Mouse (Mus musculus) CH12.LX (cell line): ENCODE results near the gene Nrgn. TPM values are rescaled to one million over a fixed set of nuclear protein-coding genes. Genes with fewer than 3 reads are reported as not detected.
A peak's percentile ranks its signal among the peaks of the same experiment; 100 is the strongest.

ENCODE experiments used
- DNase-seq: peaks from one replicate; pipeline ENCODE4 v3.0.0-alpha.2; 2013; ENCODE audit errors: extremely low read depth
- H3K27ac ChIP-seq: 2 replicates; pipeline ENCODE4 v1.5.1; 2012; ENCODE audit warnings: low read depth, mild to moderate bottlenecking, control low read depth, moderate library complexity; ENCODE audit not compliant: insufficient read depth
- H3K27me3 ChIP-seq: replicated peaks from 2 replicates; pipeline ENCODE3; 2012; ENCODE audit warnings: inconsistent platforms
- H3K36me3 ChIP-seq, 2 experiments: replicated peaks in 1 of 2; 2 replicates each; pipeline versions ENCODE3 to v1.6.1; 2012; ENCODE audit warnings: inconsistent platforms in 1 of 2, low read length in 1 of 2, mild to moderate bottlenecking in 1 of 2, mixed read lengths in 1 of 2, moderate library complexity in 1 of 2; ENCODE audit not compliant: control insufficient read depth in 1 of 2, insufficient read depth in 1 of 2
- H3K4me1 ChIP-seq, 2 experiments: 2 replicates each; pipeline ENCODE4 v1.6.1; 2012; ENCODE audit warnings: inconsistent platforms in 1 of 2, moderate library complexity in 1 of 2; ENCODE audit not compliant: insufficient read depth in 2 of 2, control insufficient read depth in 1 of 2
- H3K4me2 ChIP-seq: 2 replicates; pipeline ENCODE4 v1.6.1; 2012; ENCODE audit warnings: low read depth, mild to moderate bottlenecking, control low read depth; ENCODE audit not compliant: poor library complexity, insufficient read depth, severe bottlenecking
- H3K4me3 ChIP-seq, 3 experiments: fragments of 150-350 bp in 1 of 3; sonication (generic) in 1 of 3; replicated peaks in 1 of 3; 2 replicates each; pipeline versions ENCODE3 to v1.5.1; 2011 to 2012; ENCODE audit warnings: low read depth in 2 of 3, low read length in 2 of 3, mild to moderate bottlenecking in 2 of 3, moderate library complexity in 2 of 3, control low read depth in 1 of 3, improper control_type of control experiment in 1 of 3, inconsistent platforms in 1 of 3, mixed read lengths in 1 of 3; ENCODE audit not compliant: poor library complexity in 1 of 3
- H3K79me2 ChIP-seq: replicated peaks from 2 replicates; pipeline ENCODE4 v1.6.1; 2012; ENCODE audit warnings: mild to moderate bottlenecking, moderate library complexity; ENCODE audit not compliant: control insufficient read depth, poor library complexity, insufficient read depth, severe bottlenecking; ENCODE audit errors: extremely low read depth
- H3K9ac ChIP-seq: 2 replicates; pipeline ENCODE4 v1.6.1; 2012; ENCODE audit warnings: low read depth, mild to moderate bottlenecking, control low read depth, moderate library complexity; ENCODE audit not compliant: insufficient read depth
- H3K9me3 ChIP-seq: replicated peaks from 2 replicates; pipeline ENCODE3; 2012; ENCODE audit warnings: low read length, inconsistent platforms, mixed read lengths
- BHLHE40 ChIP-seq: IDR thresholded peaks from 2 replicates; pipeline ENCODE4 v1.6.1; 2011; ENCODE audit warnings: mild to moderate bottlenecking, low read depth, low read length, improper control_type of control experiment
- CTCF ChIP-seq, 2 experiments: IDR thresholded peaks in 1 of 2; conservative IDR thresholded peaks in 1 of 2; 2 replicates each; pipeline ENCODE4 v1.5.1; 2011 to 2012; ENCODE audit warnings: low read depth in 2 of 2, low read length in 2 of 2, improper control_type of control experiment in 1 of 2, inconsistent platforms in 1 of 2, mild to moderate bottlenecking in 1 of 2, moderate library complexity in 1 of 2
- ELF1 ChIP-seq: IDR thresholded peaks from 2 replicates; pipeline ENCODE4 v1.6.1; 2014; ENCODE audit warnings: low read depth, mild to moderate bottlenecking, inconsistent platforms, low read length, improper control_type of control experiment
- EP300 ChIP-seq: IDR thresholded peaks from 2 replicates; pipeline ENCODE4 v1.6.1; 2011; ENCODE audit warnings: low read length, improper control_type of control experiment
- ETS1 ChIP-seq: conservative IDR thresholded peaks from 2 replicates; pipeline ENCODE4 v1.6.1; 2012; ENCODE audit warnings: low read depth, mild to moderate bottlenecking, inconsistent platforms, low read length, improper control_type of control experiment, moderate library complexity
- KAT2A ChIP-seq: IDR thresholded peaks from 2 replicates; pipeline ENCODE4 v1.6.1; 2012; ENCODE audit warnings: low read length, improper control_type of control experiment, inconsistent platforms; ENCODE audit not compliant: insufficient replicate concordance
- MAFK ChIP-seq: IDR thresholded peaks from 2 replicates; pipeline ENCODE4 v1.6.1; 2011; ENCODE audit warnings: low read length, improper control_type of control experiment; ENCODE audit not compliant: insufficient replicate concordance
- MAX ChIP-seq: IDR thresholded peaks from 2 replicates; pipeline ENCODE4 v1.6.1; 2011; ENCODE audit warnings: low read length, improper control_type of control experiment
- MAZ ChIP-seq: IDR thresholded peaks from 2 replicates; pipeline ENCODE4 v1.6.1; 2012; ENCODE audit warnings: low read depth, mild to moderate bottlenecking, inconsistent platforms, low read length, improper control_type of control experiment, moderate library complexity
- MXI1 ChIP-seq: IDR thresholded peaks from 2 replicates; pipeline ENCODE4 v1.6.1; 2011; ENCODE audit warnings: mild to moderate bottlenecking, low read depth, low read length, improper control_type of control experiment
- NELFE ChIP-seq: IDR thresholded peaks from 2 replicates; pipeline ENCODE4 v1.6.1; 2011; ENCODE audit warnings: low read depth, low read length, improper control_type of control experiment
- NRF1 ChIP-seq: IDR thresholded peaks from 2 replicates; pipeline ENCODE4 v1.6.1; 2014; ENCODE audit warnings: low read depth, mild to moderate bottlenecking, inconsistent platforms, low read length, improper control_type of control experiment, moderate library complexity
- PAX5 ChIP-seq: IDR thresholded peaks from 2 replicates; pipeline ENCODE4 v1.6.1; 2012; ENCODE audit warnings: low read length, inconsistent platforms, mixed read lengths
- POLR2A ChIP-seq: IDR thresholded peaks from 2 replicates; pipeline ENCODE4 v1.6.1; 2011; ENCODE audit warnings: low read depth, mild to moderate bottlenecking, improper control_type of control experiment, low read length
- POLR2AphosphoS2 ChIP-seq: IDR thresholded peaks from 2 replicates; pipeline ENCODE4 v1.6.1; 2011; ENCODE audit warnings: low read depth, low read length, improper control_type of control experiment
- RAD21 ChIP-seq: IDR thresholded peaks from 2 replicates; pipeline ENCODE4 v1.6.1; 2011; ENCODE audit warnings: low read depth, mild to moderate bottlenecking, low read length, improper control_type of control experiment, moderate library complexity
- SIN3A ChIP-seq: IDR thresholded peaks from 2 replicates; pipeline ENCODE4 v1.6.1; 2012; ENCODE audit warnings: low read length, improper control_type of control experiment, inconsistent platforms
- SMC3 ChIP-seq: IDR thresholded peaks from 2 replicates; pipeline ENCODE4 v1.6.1; 2011; ENCODE audit warnings: low read depth, low read length, improper control_type of control experiment
- TCF12 ChIP-seq: IDR thresholded peaks from 2 replicates; pipeline ENCODE4 v1.6.1; 2014; ENCODE audit warnings: low read depth, mild to moderate bottlenecking, inconsistent platforms, low read length, improper control_type of control experiment
- UBTF ChIP-seq: IDR thresholded peaks from 2 replicates; pipeline ENCODE4 v1.6.1; 2012; ENCODE audit warnings: low read depth, mild to moderate bottlenecking, inconsistent platforms, low read length, improper control_type of control experiment, moderate library complexity
- USF1 ChIP-seq: IDR thresholded peaks from 2 replicates; pipeline ENCODE4 v1.6.1; 2014; ENCODE audit warnings: low read depth, mild to moderate bottlenecking, inconsistent platforms, low read length, improper control_type of control experiment
- ZMIZ1 ChIP-seq: IDR thresholded peaks from 2 replicates; pipeline ENCODE4 v1.6.1; 2012; ENCODE audit warnings: low read depth, mild to moderate bottlenecking, inconsistent platforms, low read length, improper control_type of control experiment
- ZNF384 ChIP-seq: IDR thresholded peaks from 2 replicates; pipeline ENCODE4 v1.6.1; 2012; ENCODE audit warnings: low read depth, low read length, improper control_type of control experiment, inconsistent platforms
- dilution Hi-C: fragments of 300-500 bp; cut with MboI; formaldehyde crosslinking; loops from 2 replicates; pipeline ENCODE4 v1.14.3; 2020; ENCODE audit warnings: low sequenced_read_pairs; ENCODE audit not compliant: extremely low pct_unique_long_range_greater_than_20kb, extremely low pct_ligation_motif_present
- in situ Hi-C: fragments of 300-500 bp; cut with MboI; formaldehyde crosslinking; loops from 3 replicates; pipeline ENCODE4 v1.14.3; 2019; ENCODE audit warnings: low sequenced_read_pairs, low pct_ligation_motif_present, low pct_unique_long_range_greater_than_20kb, mixed read lengths
- polyA plus RNA-seq: library from polyadenylated mRNA; unstranded; fragments of >175 nt; gene quantifications from 2 replicates; pipeline ENCODE4 v1.2.1, GENCODE M21; 2012; ENCODE audit warnings: low read depth; ENCODE audit not compliant: insufficient read length
- total RNA-seq, 2 experiments: library from RNA; depleted of rRNA; stranded (reverse); fragments of 300-350 nt in 1 of 2; fragments of >200 nt in 1 of 2; gene quantifications; 2 replicates each; pipeline ENCODE4 v1.2.3; 2012 to 2014

Nrgn gene
- total and polyA plus RNA-seq, 3 experiments = 0.42 to 4.1 TPM; not detected in 1

DNA sequence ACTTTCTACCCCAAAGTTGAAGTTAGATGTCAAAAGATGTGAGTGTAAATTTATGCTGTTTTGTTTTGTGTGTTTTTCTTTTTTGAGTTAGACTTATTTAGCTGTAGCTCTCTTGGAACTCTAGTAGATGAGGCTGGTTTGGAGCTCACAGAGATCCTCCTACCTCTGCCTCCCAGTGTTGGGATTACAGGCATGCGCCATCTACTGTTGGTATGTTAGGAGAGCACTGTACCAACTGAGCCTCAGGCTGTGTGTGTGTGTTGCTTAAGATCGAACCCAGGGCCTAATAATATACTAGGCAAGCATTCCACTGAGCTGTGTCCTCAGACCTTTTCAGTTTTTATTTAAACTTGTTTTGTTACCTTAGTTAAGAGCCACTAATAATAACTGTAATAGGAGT, 40.6 kb downstream of the Nrgn start:
- Histone ChIP-seq H3K27ac (no peak overlapping the region), H3K27me3 (no peaks in the 10 kb centered on the region), H3K4me2 (no peak overlapping the region), H3K36me3 (peaks cover 0 to 3% of the 10 kb centered on the region in 2 experiments), H3K4me3 (no peak overlapping the region), H3K79me2 (peaks cover 3% of the 10 kb centered on the region; the same call in 1 of the 2 replicates), H3K9ac (no peak overlapping the region), H3K4me1 (peaks cover under 1 to 25% of the 10 kb centered on the region in 2 experiments), H3K9me3 (no peaks in the 10 kb centered on the region)
- dilution Hi-C loops = no loop called here
- in situ Hi-C loops = no loop called here
- TF ChIP-seq POLR2A (no peak), CTCF (conservative IDR thresholded peaks at IDR 0.05 in 1 of 2, IDR thresholded peaks at IDR 0.05 in 1 of 2; ENCODE audit: low read depth in 2 of 2, low read length in 2 of 2) (peak; percentile 20 to 66; a peak in 3 of 4 replicates), RAD21 (peak; percentile 34), SMC3 (peak; percentile 64), EP300 (no peak)
- DNase-seq = peak; percentile 32

GRCm38 (mm10) chr9:37506023-37506422, 46.7 kb downstream of the Nrgn start:
- Histone ChIP-seq H3K4me3 (no peak overlapping the region), H3K79me2 (peaks cover 4% of the 10 kb centered on the region; the same call in 1 of the 2 replicates), H3K9me3 (no peaks in the 10 kb centered on the region), H3K36me3 (peaks cover 0 to 6% of the 10 kb centered on the region in 2 experiments), H3K27me3 (no peaks in the 10 kb centered on the region), H3K4me1 (peaks cover 0 to 3% of the 10 kb centered on the region in 2 experiments; a peak in 1 of 4 replicates), H3K27ac (no peak overlapping the region), H3K9ac (no peak overlapping the region), H3K4me2 (no peak overlapping the region)
- DNase-seq = no peak
- TF ChIP-seq ELF1 (no peak), NELFE (no peak), TCF12 (no peak), USF1 (no peak), MAFK (no peak), MXI1 (no peak), ZMIZ1 (no peak), MAX (no peak), EP300 (no peak), UBTF (no peak), PAX5 (no peak), KAT2A (no peak), BHLHE40 (no peak), NRF1 (no peak), RAD21 (no peak), MAZ (no peak), POLR2AphosphoS2 (no peak), SIN3A (no peak), ZNF384 (no peak), ETS1 (no peak)
- dilution Hi-C loops = no loop called here
- in situ Hi-C loops = no loop called here
